Mouse (Mus musculus): Measurements from ENCODE around the gene Nhp2. TPM values are rescaled to one million over a fixed set of nuclear protein-coding genes. Genes with fewer than 3 reads are reported as not detected.

Gene Nhp2
- 10 to 100 TPM; 60.2 to 60.4 TPM for total RNA-seq (2021)

DNA sequence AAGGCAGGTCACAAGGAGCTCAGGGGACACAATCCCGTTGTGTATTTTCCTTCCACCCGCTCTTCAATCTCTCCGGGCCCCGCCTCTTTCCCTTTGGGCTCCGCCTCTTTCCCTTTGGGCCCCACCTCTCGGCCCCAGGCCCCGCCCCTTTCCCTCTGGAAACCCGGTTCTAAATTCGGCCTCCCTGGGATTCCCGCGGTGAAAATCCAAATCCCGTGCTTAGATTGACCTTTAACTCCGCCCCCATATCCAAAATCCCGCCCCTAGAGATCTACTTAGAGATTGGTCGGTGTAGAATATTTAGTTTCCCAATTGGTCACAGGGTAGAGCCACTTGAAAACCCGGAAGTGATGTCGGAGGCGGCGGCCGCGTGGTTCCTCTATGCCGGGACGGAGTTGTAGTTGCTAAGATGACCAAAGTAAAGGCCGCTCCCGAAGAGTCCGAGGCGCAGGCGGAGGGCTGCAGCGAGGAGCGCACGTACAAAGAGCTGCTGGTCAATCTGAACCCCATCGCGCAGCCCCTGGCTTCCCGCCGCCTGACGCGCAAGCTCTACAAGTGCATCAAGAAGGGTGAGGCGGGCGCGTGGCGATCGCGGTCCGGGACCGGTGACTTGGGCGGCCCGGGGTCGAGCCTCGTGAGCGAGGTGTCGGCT lies at the start of gene Nhp2:
Gene Nhp2, plus strand, starts transcription at position 327 of the 652 bp plus-strand sequence.
- peak; percentile 96 for DNase-seq
- intact Hi-C loops (cut with DNase I) = loop anchor here (5.0 kb wide), 1 partner anchor 63 kb away; no protein-coding TSS in a partner anchor

GRCm38 (mm10) chr11:51576454-51576853 lies 43.1 kb upstream of the Nhp2 start:
- DNase-seq = peak; percentile 67
- intact Hi-C loops (cut with DNase I) = no loop called here

GRCm38 (mm10) chr11:51577587-51577986 lies 41.9 kb upstream of the Nhp2 start:
- no peak for DNase-seq
- intact Hi-C loops (cut with DNase I) = no loop called here

DNA sequence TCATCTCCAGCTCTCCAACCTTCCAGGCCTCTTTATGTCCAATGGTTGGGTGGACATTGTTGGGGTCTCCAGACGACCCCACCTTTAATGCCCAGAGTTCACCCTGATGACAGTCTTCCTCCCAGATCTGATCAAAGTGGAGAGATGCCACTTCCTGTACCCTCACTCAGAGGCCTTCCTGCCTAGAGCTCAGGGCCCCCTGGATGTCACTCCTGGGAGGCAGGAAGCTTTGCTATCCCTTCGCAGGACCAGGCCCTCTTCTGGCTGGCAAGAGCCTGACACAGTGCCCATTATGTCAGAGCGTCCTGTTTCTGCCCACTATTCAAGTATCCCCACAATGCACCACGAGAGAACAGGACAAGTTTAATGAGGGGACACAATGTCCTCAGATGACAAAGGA lies 40.5 kb upstream of the Nhp2 start:
- intact Hi-C loops (cut with DNase I) = no loop called here
- DNase-seq = no peak

GRCm38 (mm10) chr11:51582713-51583112 lies 36.8 kb upstream of the Nhp2 start:
- intact Hi-C loops (cut with DNase I) = no loop called here
- DNase-seq = peak; percentile 82

DNA sequence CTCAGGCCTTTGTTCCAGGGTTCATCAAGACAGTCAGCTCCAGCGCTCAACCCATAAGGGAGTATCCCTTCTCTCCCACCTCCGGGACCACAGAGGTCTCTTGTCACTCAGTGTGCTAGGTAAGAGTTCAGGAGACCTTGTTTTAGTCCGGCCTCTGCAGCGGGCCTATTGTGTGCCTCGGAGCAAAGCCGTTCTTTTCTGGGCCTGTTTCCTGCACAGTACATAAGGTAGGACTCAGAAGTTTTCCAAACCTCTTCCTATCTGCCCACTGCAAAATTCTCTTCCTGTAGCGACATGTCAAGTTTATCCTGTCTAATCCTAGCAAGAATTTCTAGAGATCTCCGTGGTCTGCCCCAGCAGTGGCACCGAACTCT lies 35.5 kb upstream of the Nhp2 start:
- DNase-seq = no peak
- intact Hi-C loops (cut with DNase I) = no loop called here

GRCm38 (mm10) chr11:51584431-51585248 lies 34.9 kb upstream of the Nhp2 start, which contains the start of gene Phykpl:
Gene Phykpl (plus strand): TSS chr11:51584757.
- peak; percentile 96 for DNase-seq
- intact Hi-C loops (cut with DNase I) = no loop called here

GRCm38 (mm10) chr11:51585608-51586252 lies 33.8 kb upstream of the Nhp2 start:
- intact Hi-C loops (cut with DNase I) = no loop called here

GRCm38 (mm10) chr11:51586411-51586810 lies 33.1 kb upstream of the Nhp2 start:
- intact Hi-C loops (cut with DNase I) = no loop called here

More at GRCm38 (mm10) chr11:51585608-51586252, 33.8 kb upstream of the Nhp2 start:
- no peak for DNase-seq

GRCm38 (mm10) chr11:51587059-51587458 lies 32.5 kb upstream of the Nhp2 start:
- intact Hi-C loops (cut with DNase I) = no loop called here

More at GRCm38 (mm10) chr11:51586411-51586810, 33.1 kb upstream of the Nhp2 start:
- DNase-seq = no peak

GRCm38 (mm10) chr11:51588833-51589232 lies 30.7 kb upstream of the Nhp2 start:
- no peak for DNase-seq
- intact Hi-C loops (cut with DNase I) = no loop called here

More at GRCm38 (mm10) chr11:51587059-51587458, 32.5 kb upstream of the Nhp2 start:
- DNase-seq = no peak

DNA sequence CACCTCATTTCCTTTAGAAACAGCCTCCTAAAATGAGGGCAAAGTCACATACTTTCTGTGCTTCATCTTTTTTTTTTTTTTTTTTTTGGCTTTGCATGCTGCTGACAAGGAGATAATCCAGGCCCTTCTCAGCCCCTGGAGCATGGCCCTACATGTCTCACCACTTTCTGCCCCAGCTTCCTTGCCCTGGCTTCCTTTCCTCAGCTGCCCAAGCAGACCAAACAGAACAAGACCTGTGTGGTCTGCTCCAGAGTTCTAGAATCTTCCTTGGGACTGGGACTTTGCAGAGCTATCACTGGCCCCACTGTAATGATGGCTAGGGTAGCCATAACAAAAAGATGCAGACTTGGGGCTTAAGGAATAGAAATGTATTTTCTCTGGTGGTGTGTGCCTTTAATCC lies 29.5 kb upstream of the Nhp2 start:
- intact Hi-C loops (cut with DNase I) = no loop called here
- no peak for DNase-seq

DNA sequence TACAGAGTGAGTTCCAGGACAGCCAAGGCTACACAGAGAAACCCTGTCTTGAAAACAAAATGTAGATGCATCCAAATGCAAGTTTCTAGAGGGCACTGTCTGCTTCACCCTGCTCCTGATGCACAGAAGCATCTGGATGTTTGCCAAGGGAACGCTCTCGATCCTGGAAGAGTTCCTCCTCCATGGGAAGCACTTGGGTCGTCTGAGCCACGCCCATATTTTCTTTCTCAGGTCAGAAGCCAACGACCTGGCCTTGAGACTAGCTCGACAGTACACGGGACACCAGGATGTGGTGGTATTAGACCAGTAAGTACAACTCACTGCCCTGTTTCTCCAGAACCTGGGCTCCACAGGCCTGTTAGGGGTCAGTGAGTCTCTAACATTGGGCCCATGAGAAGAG lies 28.4 kb upstream of the Nhp2 start:
- intact Hi-C loops (cut with DNase I) = no loop called here
- no peak for DNase-seq

GRCm38 (mm10) chr11:51591915-51592314 lies 27.6 kb upstream of the Nhp2 start:
- DNase-seq = no peak
- intact Hi-C loops (cut with DNase I) = no loop called here

GRCm38 (mm10) chr11:51593368-51593767 lies 26.2 kb upstream of the Nhp2 start:
- intact Hi-C loops (cut with DNase I) = no loop called here
- no peak for DNase-seq

DNA sequence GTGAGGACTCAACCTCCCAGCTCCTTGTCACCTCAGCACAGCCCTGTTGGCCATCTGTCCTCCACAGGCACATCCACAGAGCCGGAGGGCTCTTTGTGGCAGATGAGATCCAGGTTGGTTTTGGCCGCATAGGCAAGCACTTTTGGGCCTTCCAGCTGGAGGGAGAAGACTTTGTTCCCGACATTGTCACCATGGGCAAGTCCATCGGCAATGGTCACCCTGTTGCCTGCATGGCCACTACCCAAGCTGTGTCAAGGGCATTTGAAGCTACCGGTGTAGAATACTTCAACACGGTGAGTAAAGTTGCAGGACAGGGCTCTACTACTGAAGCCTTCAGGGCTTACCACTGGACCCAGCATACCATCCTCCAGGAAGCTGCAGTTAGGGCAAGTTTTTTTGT lies 25.7 kb upstream of the Nhp2 start:
- no peak for DNase-seq
- intact Hi-C loops (cut with DNase I) = no loop called here

GRCm38 (mm10) chr11:51594715-51595350 lies 24.7 kb upstream of the Nhp2 start:
- intact Hi-C loops (cut with DNase I) = no loop called here
- DNase-seq = no peak

GRCm38 (mm10) chr11:51595459-51596083 lies 24.0 kb upstream of the Nhp2 start:
- intact Hi-C loops (cut with DNase I) = no loop called here
- DNase-seq = no peak

- DNase-seq = no peak
- intact Hi-C loops (cut with DNase I) = no loop called here
Measured at GRCm38 (mm10) chr11:51597553-51597952, 22.0 kb upstream of the Nhp2 start.

- DNase-seq = no peak
- intact Hi-C loops (cut with DNase I) = no loop called here
Measured at GRCm38 (mm10) chr11:51602253-51602652, 17.3 kb upstream of the Nhp2 start.
